Mouse (Mus musculus): ENCODE results near the gene Supt6.

DNA sequence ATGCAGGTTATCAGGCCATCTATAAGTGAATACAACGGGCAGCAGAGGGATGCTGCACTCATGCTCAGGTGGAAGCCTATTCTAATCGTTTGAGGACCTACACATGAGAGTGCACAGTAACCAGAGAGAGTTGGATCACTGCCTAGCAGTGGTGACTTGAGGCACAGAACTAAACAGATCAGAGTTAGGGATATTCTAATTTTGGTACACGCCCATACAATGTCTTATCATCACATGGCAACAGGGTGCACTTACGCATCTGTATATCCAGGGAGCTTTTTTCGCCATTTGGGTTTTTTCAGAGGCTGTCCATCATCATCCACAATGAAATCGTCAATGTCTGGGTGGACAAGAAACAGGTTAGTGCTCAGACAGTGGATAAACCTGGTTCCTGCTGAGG, 14.3 kb downstream of the Supt6 start:
- no peak for TF ChIP-seq CTCF (IDR thresholded peaks at IDR 0.05; ENCODE audit: borderline replicate concordance, control insufficient read depth, extremely low read depth, insufficient read depth, low read length, poor library complexity)
- no peak for TF ChIP-seq POLR2A (IDR thresholded peaks at IDR 0.05; ENCODE audit: control insufficient read depth, extremely low read depth, insufficient read depth, low read length, poor library complexity)
